Mouse (Mus musculus) MEL-GATA-1-ER (cell line): ENCODE results near the gene Tnik.
A peak's percentile ranks its signal among the peaks of the same experiment; 100 is the strongest.

Source experiments
- DNase-seq: peaks from one replicate; pipeline ENCODE4 v3.0.0-alpha.2; 2012; ENCODE audit warnings: low read depth; ENCODE audit errors: extremely low read depth

Tnik gene

GRCm38 (mm10) chr3:28542941-28543340 is 279.9 kb downstream of the Tnik start:
- no peak for DNase-seq

- no peak for DNase-seq
These were observed 280.5 kb downstream of the Tnik start for GRCm38 (mm10) chr3:28543380-28543984.

- no peak for DNase-seq
These were observed 281.4 kb downstream of the Tnik start for GRCm38 (mm10) chr3:28544345-28544869.

DNA sequence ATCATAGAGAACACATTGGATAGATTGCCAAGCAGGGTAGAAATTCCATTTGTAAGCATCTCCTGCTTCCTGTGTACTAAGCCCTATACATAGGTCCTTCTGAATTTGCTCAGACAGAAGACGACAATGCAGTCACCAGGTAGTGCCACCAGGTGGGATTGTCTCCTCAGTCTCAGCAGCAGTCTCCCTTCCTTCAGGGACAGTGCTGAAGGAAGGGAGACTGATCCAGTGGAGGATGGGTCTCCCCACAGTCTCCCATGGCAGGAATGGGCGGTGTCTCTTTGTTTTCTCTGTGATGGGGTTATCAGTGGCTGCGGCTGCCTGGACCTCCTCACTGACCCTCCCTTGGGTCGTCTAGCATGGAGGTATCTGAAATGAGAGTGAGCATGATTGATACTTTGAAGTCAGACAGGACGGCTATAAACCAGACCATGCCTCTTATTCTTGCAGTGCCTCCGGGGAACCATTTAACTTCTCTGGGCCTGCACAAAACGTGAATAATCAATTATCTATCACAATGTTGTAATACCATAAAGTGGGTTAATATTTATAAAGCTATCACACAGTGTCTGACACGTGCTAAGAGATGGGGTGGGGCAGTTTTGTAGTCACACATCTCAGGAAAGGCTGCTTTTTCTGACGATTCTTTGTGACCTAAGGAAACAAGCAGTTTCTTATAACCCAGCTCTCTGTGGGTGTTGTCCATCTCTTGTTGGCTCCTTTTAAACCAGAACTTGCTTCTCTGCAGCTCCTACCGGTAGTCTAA is 285.1 kb downstream of the Tnik start:
- DNase-seq = no peak

- no peak for DNase-seq
These were observed 286.4 kb downstream of the Tnik start for GRCm38 (mm10) chr3:28549391-28549790.

GRCm38 (mm10) chr3:28550497-28551093 is 287.6 kb downstream of the Tnik start:
- no peak for DNase-seq

DNA sequence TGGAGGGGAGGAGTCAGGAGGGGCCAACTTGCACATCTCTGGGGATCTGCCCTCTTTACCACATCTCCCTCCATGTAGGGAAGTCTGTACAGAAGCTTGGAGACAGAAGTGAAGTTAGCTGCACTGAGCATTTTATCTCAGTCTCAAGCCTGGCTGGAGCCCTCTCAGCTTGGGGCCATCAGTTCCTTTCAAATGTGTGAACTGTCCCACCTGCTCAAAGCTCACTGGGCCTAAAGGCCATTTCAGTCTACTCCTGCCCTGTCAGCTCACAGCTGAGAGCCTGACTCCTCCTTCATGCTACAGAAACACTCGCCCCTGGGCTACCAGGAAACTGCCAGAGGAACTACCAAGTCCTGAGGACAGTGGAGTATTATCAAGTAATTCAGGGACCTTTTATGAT is 288.7 kb downstream of the Tnik start:
- no peak for DNase-seq

GRCm38 (mm10) chr3:28554934-28555333 is 291.9 kb downstream of the Tnik start:
- no peak for DNase-seq

DNA sequence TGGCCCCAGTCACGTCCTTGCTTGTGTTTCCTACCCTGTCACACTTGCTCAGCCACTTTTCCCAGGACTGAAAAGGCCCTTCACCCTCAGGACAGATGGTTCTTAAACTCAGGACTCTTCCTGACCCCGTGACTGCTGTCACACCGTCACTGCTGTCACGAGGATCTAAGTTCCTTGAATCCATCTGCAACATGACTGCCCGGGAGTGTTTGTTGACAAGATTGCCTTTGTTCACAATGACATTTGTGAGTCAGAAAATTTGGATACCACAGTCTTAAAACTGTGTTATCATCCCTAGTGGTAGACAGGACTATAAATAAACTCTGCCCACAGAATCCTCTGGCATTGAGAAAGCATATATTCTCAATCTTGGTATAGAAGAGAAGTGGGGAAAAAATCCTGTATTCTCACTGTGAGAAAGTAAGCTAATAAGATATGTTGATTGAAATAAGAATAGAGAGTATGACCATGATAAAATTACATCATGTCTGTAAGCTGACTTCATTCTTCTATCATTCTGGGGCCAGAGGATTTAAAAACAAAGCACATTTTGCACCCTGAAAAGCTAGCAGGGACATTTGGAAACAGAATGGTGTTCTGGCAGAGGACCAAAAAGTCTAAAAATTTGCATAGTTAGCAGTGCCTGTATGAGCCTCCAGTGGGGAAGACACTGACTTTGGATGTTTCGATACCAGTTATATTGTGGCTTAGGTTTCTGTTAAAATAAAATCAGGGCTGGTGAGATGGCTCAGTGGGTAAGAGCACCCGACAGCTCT is 293.0 kb downstream of the Tnik start:
- DNase-seq = no peak

GRCm38 (mm10) chr3:28558328-28558871 is 295.4 kb downstream of the Tnik start:
- no peak for DNase-seq

DNA sequence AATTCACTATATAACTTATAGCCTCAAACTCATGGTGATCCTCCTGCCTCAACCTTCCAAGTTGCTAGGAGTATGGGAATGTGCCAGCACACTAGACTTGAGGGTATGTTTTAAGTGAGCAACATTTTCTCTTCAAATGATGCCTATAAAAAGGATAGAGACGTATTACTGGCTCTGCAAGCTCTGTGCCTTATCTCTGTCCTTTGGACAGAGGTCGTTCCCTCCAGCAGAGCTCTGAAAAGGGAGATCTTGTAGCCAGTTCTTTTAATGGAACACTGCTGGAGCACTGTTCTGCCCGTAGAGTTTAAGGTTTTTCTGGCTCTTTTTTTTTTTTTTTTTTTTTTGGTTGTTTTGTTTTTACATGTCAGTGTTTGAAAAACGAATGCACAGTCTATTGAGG is 298.4 kb downstream of the Tnik start:
- no peak for DNase-seq

- DNase-seq = peak; percentile 49
These were observed 299.8 kb downstream of the Tnik start for GRCm38 (mm10) chr3:28562612-28563332.

GRCm38 (mm10) chr3:28564370-28565357 is 301.6 kb downstream of the Tnik start:
- peak; percentile 6 for DNase-seq

DNA sequence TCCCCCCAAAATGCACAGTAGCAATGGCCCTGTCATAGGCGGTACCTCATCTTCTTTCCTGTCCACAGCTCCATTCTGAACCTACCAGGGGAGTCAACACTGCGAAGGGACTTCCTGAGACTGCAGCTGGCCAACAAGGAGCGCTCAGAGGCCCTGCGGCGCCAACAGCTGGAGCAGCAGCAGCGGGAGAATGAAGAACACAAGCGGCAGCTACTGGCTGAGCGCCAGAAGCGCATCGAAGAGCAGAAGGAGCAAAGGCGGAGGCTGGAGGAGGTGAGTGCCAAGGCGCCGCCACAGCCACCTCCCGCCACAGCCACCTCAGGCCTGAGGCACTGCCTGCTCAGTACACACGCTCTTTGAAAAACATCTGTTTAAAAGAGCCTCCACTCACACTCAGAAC is 314.3 kb downstream of the Tnik start:
- no peak for DNase-seq

DNA sequence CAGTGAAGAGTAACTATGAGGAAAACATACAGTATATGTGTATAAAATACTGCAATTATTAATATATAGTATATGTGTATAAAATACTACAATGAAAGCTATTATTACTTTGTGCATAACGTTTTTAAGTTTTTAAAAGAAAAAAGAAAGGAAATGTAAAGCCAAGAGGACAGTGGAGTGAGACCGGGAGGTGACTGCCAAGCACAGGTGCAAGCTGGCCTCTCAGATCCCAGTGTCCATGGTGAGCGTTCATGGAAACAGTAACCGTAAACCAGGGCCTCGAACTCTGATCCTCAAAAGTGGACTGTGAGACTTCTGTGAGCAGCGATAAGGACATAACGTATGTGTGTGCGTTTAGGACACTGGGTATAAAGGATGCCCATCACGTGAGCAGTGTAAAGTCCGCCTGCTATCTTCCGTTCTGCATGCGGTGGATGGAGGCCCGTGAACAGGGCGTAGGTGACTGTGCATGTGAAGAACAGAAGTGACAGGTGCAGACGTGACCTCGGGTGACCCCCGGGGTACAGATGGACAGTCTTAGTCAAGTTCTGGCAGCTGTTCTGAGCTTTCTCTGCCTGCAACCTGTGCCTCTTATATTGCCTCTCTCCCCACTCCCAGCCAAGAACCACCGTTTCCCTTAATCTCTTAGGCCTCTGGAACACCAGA is 316.1 kb downstream of the Tnik start:
- no peak for DNase-seq

- no peak for DNase-seq
These were observed 322.9 kb downstream of the Tnik start for GRCm38 (mm10) chr3:28585750-28586465.

DNA sequence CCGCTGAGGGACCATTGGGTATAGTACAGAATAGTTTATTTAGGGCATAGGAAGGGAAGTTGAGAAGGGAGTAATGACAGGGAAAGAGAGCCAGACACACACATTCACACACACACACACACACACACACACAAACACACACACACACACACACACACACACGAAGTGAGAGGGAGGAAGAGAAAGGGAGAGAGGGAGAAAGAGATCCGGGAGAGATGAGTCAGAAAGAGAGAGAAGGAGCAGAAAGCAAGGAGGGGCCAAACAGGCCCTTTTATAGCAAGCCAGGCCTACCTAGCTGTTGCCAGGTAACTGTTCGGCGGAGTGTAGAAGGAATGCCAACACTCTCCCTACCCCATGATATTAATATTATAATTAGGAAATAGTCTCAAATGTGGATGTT is 324.8 kb downstream of the Tnik start:
- no peak for DNase-seq

GRCm38 (mm10) chr3:28591345-28591744 is 328.3 kb downstream of the Tnik start:
- no peak for DNase-seq
